Mouse (Mus musculus): ENCODE measurements around the gene Mcpt9. TPM values are rescaled to one million over a fixed set of nuclear protein-coding genes. Genes with fewer than 3 reads are reported as not detected.
"Not testable (repeated sequence)": the region's sequence is repeated elsewhere in the genome, so short reads cannot be mapped to it uniquely, and the experiment has no call there.

Gene Mcpt9
- polyA plus RNA-seq, 1 experiment: not detected

- TF ChIP-seq POLR2A (IDR thresholded peaks at IDR 0.05; ENCODE audit: borderline replicate concordance, control insufficient read depth, low read depth, low read length) (no peak), CTCF (IDR thresholded peaks at IDR 0.05; ENCODE audit: control insufficient read depth, insufficient read depth, low read length) (no peak)
- no peaks in the 10 kb centered on the region for H3K4me1 ChIP-seq (ENCODE audit: control insufficient read depth, insufficient read depth, low read length)
- H3K27ac ChIP-seq (ENCODE audit: control insufficient read depth, insufficient read depth, low read depth, low read length, poor library complexity): no peak overlapping the region
- WGBS: 77% methylated on average over 3 of the region's 3 CpGs
- no peak overlapping the region for H3K4me3 ChIP-seq (replicated peaks; ENCODE audit: control insufficient read depth, low read depth, low read length)
These were observed 17.1 kb downstream of the Mcpt9 start for GRCm38 (mm10) chr14:56013147-56013546.

GRCm38 (mm10) chr14:55987464-55987863, 42.8 kb downstream of the Mcpt9 start:
- WGBS: 49% methylated on average over 2 of the region's 3 CpGs
- not testable (repeated sequence) for H3K4me3 ChIP-seq (replicated peaks; ENCODE audit: control insufficient read depth, low read depth, low read length); H3K27ac ChIP-seq (ENCODE audit: control insufficient read depth, insufficient read depth, low read depth, low read length, poor library complexity); H3K4me1 ChIP-seq (ENCODE audit: control insufficient read depth, insufficient read depth, low read length)

Other genes starting within 250 kb of the Mcpt9 start
- 2.3 and 4.7 TPM in 2 replicates for gene Adcy4, start 246.4 kb downstream of the Mcpt9 start, polyA plus RNA-seq (2011; ENCODE audit: insufficient read depth, insufficient read length, low replicate concordance, missing spikeins)
- gene Ripk3, start 241.6 kb downstream of the Mcpt9 start, polyA plus RNA-seq (2011; ENCODE audit: insufficient read depth, insufficient read length, low replicate concordance, missing spikeins): 27.7 and 38.9 TPM in 2 replicates
- gene Nfatc4, start 207.4 kb downstream of the Mcpt9 start, polyA plus RNA-seq (2011; ENCODE audit: insufficient read depth, insufficient read length, low replicate concordance, missing spikeins): 4.0 and 5.6 TPM in 2 replicates
- 0.93 and 1.3 TPM in 2 replicates for gene Nynrin, start 176.5 kb downstream of the Mcpt9 start, polyA plus RNA-seq (2011; ENCODE audit: insufficient read depth, insufficient read length, low replicate concordance, missing spikeins)
- not detected in 2 replicates for gene Cbln3, start 146.1 kb downstream of the Mcpt9 start, polyA plus RNA-seq (2011; ENCODE audit: insufficient read depth, insufficient read length, low replicate concordance, missing spikeins)
- gene Khnyn, start 145.5 kb downstream of the Mcpt9 start, polyA plus RNA-seq (2011; ENCODE audit: insufficient read depth, insufficient read length, low replicate concordance, missing spikeins): 12.6 and 28.3 TPM in 2 replicates
- gene Sdr39u1, start 130.2 kb downstream of the Mcpt9 start, polyA plus RNA-seq (2011; ENCODE audit: insufficient read depth, insufficient read length, low replicate concordance, missing spikeins): 3.0 and 3.1 TPM in 2 replicates
- not detected in 2 replicates for gene Cma1, start 85.8 kb downstream of the Mcpt9 start, polyA plus RNA-seq (2011; ENCODE audit: insufficient read depth, insufficient read length, low replicate concordance, missing spikeins)
- gene Cma2, start 79.5 kb downstream of the Mcpt9 start, polyA plus RNA-seq (2011; ENCODE audit: insufficient read depth, insufficient read length, low replicate concordance, missing spikeins): not detected in 2 replicates
- not detected in 2 replicates for gene Mcpt1, start 12.5 kb downstream of the Mcpt9 start, polyA plus RNA-seq (2011; ENCODE audit: insufficient read depth, insufficient read length, low replicate concordance, missing spikeins)
- gene Mcpt2, start 11.5 kb upstream of the Mcpt9 start, polyA plus RNA-seq (2011; ENCODE audit: insufficient read depth, insufficient read length, low replicate concordance, missing spikeins): not detected in 2 replicates
- gene Mcpt4, start 31.8 kb upstream of the Mcpt9 start, polyA plus RNA-seq (2011; ENCODE audit: insufficient read depth, insufficient read length, low replicate concordance, missing spikeins): not detected in 2 replicates
- gene Mcpt8, start 54.8 kb upstream of the Mcpt9 start, polyA plus RNA-seq (2011; ENCODE audit: insufficient read depth, insufficient read length, low replicate concordance, missing spikeins): 15.4 and 51.6 TPM in 2 replicates
- 26.7 and 86.1 TPM in 2 replicates for gene Ctsg, start 72.1 kb upstream of the Mcpt9 start, polyA plus RNA-seq (2011; ENCODE audit: insufficient read depth, insufficient read length, low replicate concordance, missing spikeins)
- not detected in 2 replicates for gene Gzme, start 90.1 kb upstream of the Mcpt9 start, polyA plus RNA-seq (2011; ENCODE audit: insufficient read depth, insufficient read length, low replicate concordance, missing spikeins)
- gene Gzmd, start 102.1 kb upstream of the Mcpt9 start, polyA plus RNA-seq (2011; ENCODE audit: insufficient read depth, insufficient read length, low replicate concordance, missing spikeins): not detected in 2 replicates
- not detected in 2 replicates for gene Gzmg, start 129.1 kb upstream of the Mcpt9 start, polyA plus RNA-seq (2011; ENCODE audit: insufficient read depth, insufficient read length, low replicate concordance, missing spikeins)
- not detected in 2 replicates for gene Gzmn, start 144.1 kb upstream of the Mcpt9 start, polyA plus RNA-seq (2011; ENCODE audit: insufficient read depth, insufficient read length, low replicate concordance, missing spikeins)
- not detected in 2 replicates for gene Gzmf, start 180.9 kb upstream of the Mcpt9 start, polyA plus RNA-seq (2011; ENCODE audit: insufficient read depth, insufficient read length, low replicate concordance, missing spikeins)
- not detected in 2 replicates for gene Gzmc, start 204.2 kb upstream of the Mcpt9 start, polyA plus RNA-seq (2011; ENCODE audit: insufficient read depth, insufficient read length, low replicate concordance, missing spikeins)
- not detected in 2 replicates for gene Gzmb, start 231.8 kb upstream of the Mcpt9 start, polyA plus RNA-seq (2011; ENCODE audit: insufficient read depth, insufficient read length, low replicate concordance, missing spikeins)

All from bone marrow, adult 2 months (tissue).